Mouse (Mus musculus): Measurements from ENCODE around the gene Gtdc1. TPM values are rescaled to one million over a fixed set of nuclear protein-coding genes. Genes with fewer than 3 reads are reported as not detected.

The Gtdc1 gene
- polyA plus RNA-seq, 1 experiment from 2014 or later = 24.8 TPM

DNA sequence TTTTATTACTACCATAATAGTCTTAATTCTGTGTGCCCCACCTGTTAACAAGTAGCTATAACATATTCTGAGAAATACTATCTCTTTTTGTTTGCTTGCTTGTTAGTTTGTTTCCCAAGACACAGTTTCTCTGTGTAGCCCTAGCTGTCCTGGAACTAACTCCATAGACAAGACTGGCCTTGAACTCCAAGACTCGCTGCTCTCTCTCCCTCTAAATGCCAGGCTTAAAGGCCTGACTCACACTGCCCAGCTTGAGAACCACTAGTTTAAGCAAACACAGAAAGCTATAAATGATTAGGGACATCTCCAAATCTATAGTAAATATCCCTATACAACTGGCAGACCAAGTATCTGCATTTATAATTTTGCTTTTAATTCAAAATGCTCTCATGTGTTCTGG, 8.1 kb downstream of the Gtdc1 start:
- 74% methylated on average over 1 of the region's 1 CpGs for WGBS
- no peak overlapping the region for H3K4me2 ChIP-seq (ENCODE audit: low read length)
- H3K36me3 ChIP-seq (ENCODE audit: control insufficient read depth, insufficient read depth, low read length) = no peaks in the 10 kb centered on the region
- ATAC-seq (ENCODE audit: low FRiP score, low TSS enrichment) (no peak), DNase-seq (no peak)
- no peak overlapping the region for H3K27ac ChIP-seq (replicated peaks; ENCODE audit: low read depth, low read length)
- no peaks in the 10 kb centered on the region for H3K9me3 ChIP-seq (ENCODE audit: control insufficient read depth, low read length)
- H3K4me1 ChIP-seq (ENCODE audit: control insufficient read depth, insufficient read depth, low read length) = no peaks in the 10 kb centered on the region
- H3K9ac ChIP-seq (replicated peaks; ENCODE audit: low read length) = no peak overlapping the region
- no peaks in the 10 kb centered on the region for H3K27me3 ChIP-seq (ENCODE audit: control insufficient read depth, insufficient read depth, low read length)
- H3K4me3 ChIP-seq (replicated peaks; ENCODE audit: low read depth, low read length) = no peak overlapping the region

DNA sequence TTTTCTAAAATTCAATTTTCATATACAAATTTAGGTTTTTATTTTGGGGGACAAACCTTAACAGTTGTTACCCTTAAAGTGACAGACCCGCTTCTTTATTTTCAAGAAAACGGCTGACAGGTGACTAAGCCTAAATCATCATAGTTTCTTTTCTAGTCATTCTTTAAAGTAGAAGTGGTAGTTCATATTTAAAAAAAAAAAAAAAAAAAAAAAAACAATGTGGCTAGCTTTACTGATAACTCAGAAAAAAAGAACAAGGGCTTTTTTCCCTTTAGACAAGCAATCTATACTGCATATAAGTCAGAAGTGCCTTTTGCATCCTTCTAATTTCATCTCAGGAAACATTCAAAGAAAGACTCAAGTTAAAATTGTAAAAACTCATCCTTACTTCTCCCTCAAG, 8.7 kb downstream of the Gtdc1 start:
- H3K4me1 ChIP-seq (ENCODE audit: control insufficient read depth, insufficient read depth, low read length) = no peaks in the 10 kb centered on the region
- H3K4me3 ChIP-seq (replicated peaks; ENCODE audit: low read depth, low read length) = no peak overlapping the region
- no peaks in the 10 kb centered on the region for H3K27me3 ChIP-seq (ENCODE audit: control insufficient read depth, insufficient read depth, low read length)
- no peak overlapping the region for H3K4me2 ChIP-seq (ENCODE audit: low read length)
- no peak overlapping the region for H3K27ac ChIP-seq (replicated peaks; ENCODE audit: low read depth, low read length)
- no peak overlapping the region for H3K9ac ChIP-seq (replicated peaks; ENCODE audit: low read length)
- no peak for DNase-seq
- H3K9me3 ChIP-seq (ENCODE audit: control insufficient read depth, low read length) = no peaks in the 10 kb centered on the region
- ATAC-seq (ENCODE audit: low FRiP score, low TSS enrichment) = no peak
- WGBS = 97% methylated on average over 2 of the region's 2 CpGs
- H3K36me3 ChIP-seq (ENCODE audit: control insufficient read depth, insufficient read depth, low read length) = no peaks in the 10 kb centered on the region

DNA sequence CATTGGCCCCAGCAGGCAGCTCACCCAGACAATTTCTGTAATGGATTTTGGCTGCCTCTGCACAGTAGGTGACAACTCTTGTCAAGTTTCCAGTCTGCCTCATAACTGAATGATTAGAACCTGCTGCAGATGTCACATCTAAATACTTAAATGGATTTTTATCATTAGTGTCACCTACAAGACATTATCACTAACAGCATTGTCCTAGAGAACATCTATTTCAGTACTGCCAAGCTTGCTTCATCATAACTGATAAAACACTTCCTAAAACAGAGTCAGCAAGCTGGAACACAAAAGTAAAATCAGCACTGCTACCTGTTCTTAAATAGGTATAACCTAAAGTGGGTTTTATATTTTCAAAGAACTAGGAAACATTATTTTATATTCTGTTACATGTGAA, 11.2 kb downstream of the Gtdc1 start:
- Histone ChIP-seq H3K27ac (replicated peaks; ENCODE audit: low read depth, low read length) (no peak overlapping the region), H3K9me3 (ENCODE audit: control insufficient read depth, low read length) (no peaks in the 10 kb centered on the region), H3K36me3 (ENCODE audit: control insufficient read depth, insufficient read depth, low read length) (no peaks in the 10 kb centered on the region), H3K9ac (replicated peaks; ENCODE audit: low read length) (no peak overlapping the region), H3K4me2 (ENCODE audit: low read length) (no peak overlapping the region), H3K4me3 (replicated peaks; ENCODE audit: low read depth, low read length) (no peak overlapping the region), H3K4me1 (ENCODE audit: control insufficient read depth, insufficient read depth, low read length) (no peaks in the 10 kb centered on the region), H3K27me3 (ENCODE audit: control insufficient read depth, insufficient read depth, low read length) (no peaks in the 10 kb centered on the region)
- no peak for ATAC-seq (ENCODE audit: low FRiP score, low TSS enrichment)
- DNase-seq = no peak

DNA sequence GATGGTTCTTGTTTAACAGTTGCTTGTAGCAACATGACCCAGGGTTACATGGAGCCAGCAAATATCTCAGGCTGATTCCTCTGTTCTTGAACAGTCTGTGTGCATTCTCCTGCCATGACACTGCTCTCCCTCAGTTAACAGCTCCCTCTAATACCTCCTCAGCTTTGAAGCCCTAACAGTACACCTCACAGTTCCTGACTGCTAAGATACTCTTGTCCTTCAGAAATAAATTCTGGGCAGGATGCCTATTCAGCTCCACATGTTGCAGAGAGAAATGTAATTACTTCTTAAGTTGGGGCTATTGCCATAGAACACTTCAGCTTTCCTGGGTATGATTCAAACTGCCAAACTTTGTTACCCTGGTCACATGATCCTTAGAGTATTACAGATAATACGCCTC, 29.7 kb downstream of the Gtdc1 start:
- no peak for DNase-seq
- no peak overlapping the region for H3K27ac ChIP-seq (replicated peaks; ENCODE audit: low read depth, low read length)
- no peak overlapping the region for H3K4me3 ChIP-seq (replicated peaks; ENCODE audit: low read depth, low read length)
- no peaks in the 10 kb centered on the region for H3K4me1 ChIP-seq (ENCODE audit: control insufficient read depth, insufficient read depth, low read length)
- H3K4me2 ChIP-seq (ENCODE audit: low read length) = no peak overlapping the region
- H3K27me3 ChIP-seq (ENCODE audit: control insufficient read depth, insufficient read depth, low read length) = no peaks in the 10 kb centered on the region
- no peak overlapping the region for H3K9ac ChIP-seq (replicated peaks; ENCODE audit: low read length)
- no peaks in the 10 kb centered on the region for H3K9me3 ChIP-seq (ENCODE audit: control insufficient read depth, low read length)
- WGBS = 98% methylated on average over 1 of the region's 1 CpGs
- no peak for ATAC-seq (ENCODE audit: low FRiP score, low TSS enrichment)
- no peaks in the 10 kb centered on the region for H3K36me3 ChIP-seq (ENCODE audit: control insufficient read depth, insufficient read depth, low read length)

DNA sequence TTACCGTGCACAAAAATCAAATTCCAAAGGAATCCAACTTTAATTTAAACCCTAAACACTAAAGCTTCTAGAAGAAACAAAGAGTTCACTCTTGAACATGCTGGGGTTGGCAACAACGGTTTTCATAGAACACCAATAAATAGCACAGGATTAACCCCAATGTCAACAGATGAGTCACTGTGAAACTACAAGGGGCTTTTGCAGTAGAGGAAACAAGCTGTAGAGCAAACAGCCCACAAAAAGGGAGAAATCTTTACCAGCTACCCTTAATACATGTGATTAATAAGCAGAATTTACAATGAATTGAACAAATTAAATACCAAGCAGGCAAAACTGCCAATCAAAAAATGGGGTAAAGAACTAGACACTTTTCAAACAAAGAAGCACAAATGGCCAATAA, 53.7 kb downstream of the Gtdc1 start:
- no peaks in the 10 kb centered on the region for H3K27me3 ChIP-seq (ENCODE audit: control insufficient read depth, insufficient read depth, low read length)
- ATAC-seq (ENCODE audit: low FRiP score, low TSS enrichment) = no peak

DNA sequence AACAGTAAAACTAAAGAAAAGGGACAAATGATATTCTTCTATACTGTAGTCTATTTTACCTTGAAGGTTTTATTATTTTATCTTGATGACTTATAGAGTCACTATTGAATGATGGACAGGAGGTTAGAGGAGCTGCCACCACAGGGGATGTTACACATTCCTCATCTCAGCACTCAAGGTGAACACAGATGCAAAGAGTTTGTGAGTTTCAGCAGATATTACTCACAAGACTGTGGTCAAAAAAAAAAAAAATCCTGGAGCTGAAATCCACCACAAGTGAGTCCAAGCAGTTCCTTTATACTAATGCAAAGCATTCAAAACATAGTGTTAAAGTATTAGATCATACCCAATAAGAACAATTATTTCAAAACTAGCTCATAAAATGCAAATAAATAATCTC, 62.7 kb downstream of the Gtdc1 start:
- Histone ChIP-seq H3K4me1 (ENCODE audit: control insufficient read depth, insufficient read depth, low read length) (no peaks in the 10 kb centered on the region), H3K9ac (replicated peaks; ENCODE audit: low read length) (no peak overlapping the region), H3K27me3 (ENCODE audit: control insufficient read depth, insufficient read depth, low read length) (no peaks in the 10 kb centered on the region), H3K4me3 (replicated peaks; ENCODE audit: low read depth, low read length) (no peak overlapping the region), H3K9me3 (ENCODE audit: control insufficient read depth, low read length) (no peaks in the 10 kb centered on the region), H3K4me2 (ENCODE audit: low read length) (no peak overlapping the region), H3K36me3 (ENCODE audit: control insufficient read depth, insufficient read depth, low read length) (no peaks in the 10 kb centered on the region), H3K27ac (replicated peaks; ENCODE audit: low read depth, low read length) (no peak overlapping the region)
- DNase-seq (no peak), ATAC-seq (ENCODE audit: low FRiP score, low TSS enrichment) (no peak)

More for the DNA sequence above, 53.7 kb downstream of the Gtdc1 start:
- no peak overlapping the region for H3K4me2 ChIP-seq (ENCODE audit: low read length)
- no peaks in the 10 kb centered on the region for H3K36me3 ChIP-seq (ENCODE audit: control insufficient read depth, insufficient read depth, low read length)
- H3K27ac ChIP-seq (replicated peaks; ENCODE audit: low read depth, low read length) = no peak overlapping the region
- H3K9me3 ChIP-seq (ENCODE audit: control insufficient read depth, low read length) = no peaks in the 10 kb centered on the region
- no peaks in the 10 kb centered on the region for H3K4me1 ChIP-seq (ENCODE audit: control insufficient read depth, insufficient read depth, low read length)
- H3K4me3 ChIP-seq (replicated peaks; ENCODE audit: low read depth, low read length) = no peak overlapping the region
- H3K9ac ChIP-seq (replicated peaks; ENCODE audit: low read length) = no peak overlapping the region
- no peak for DNase-seq
- WGBS = 69% methylated on average over 2 of the region's 2 CpGs

DNA sequence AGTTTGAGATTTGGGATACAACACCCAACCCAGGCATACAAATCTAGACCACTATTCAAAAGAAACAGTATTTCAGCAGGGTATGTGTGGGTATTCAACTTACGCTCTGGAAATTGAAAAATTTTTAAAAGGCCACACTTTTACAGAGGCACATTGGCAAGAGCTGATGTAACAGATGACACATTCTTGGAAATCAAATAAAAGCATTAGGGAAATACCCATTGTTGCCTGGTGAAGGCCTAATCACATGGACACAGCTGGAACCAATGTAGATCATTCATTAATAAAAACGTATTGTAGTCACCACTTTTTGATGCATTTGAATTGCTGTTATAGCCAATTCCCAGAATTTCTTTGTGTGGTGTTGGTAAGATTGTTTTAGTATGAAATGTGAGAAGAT, 73.0 kb downstream of the Gtdc1 start:
- Histone ChIP-seq H3K4me1 (ENCODE audit: control insufficient read depth, insufficient read depth, low read length) (no peaks in the 10 kb centered on the region), H3K4me2 (ENCODE audit: low read length) (no peak overlapping the region), H3K9me3 (ENCODE audit: control insufficient read depth, low read length) (peaks cover 8% of the 10 kb centered on the region), H3K9ac (replicated peaks; ENCODE audit: low read length) (no peak overlapping the region), H3K36me3 (ENCODE audit: control insufficient read depth, insufficient read depth, low read length) (no peaks in the 10 kb centered on the region), H3K27me3 (ENCODE audit: control insufficient read depth, insufficient read depth, low read length) (no peaks in the 10 kb centered on the region), H3K4me3 (replicated peaks; ENCODE audit: low read depth, low read length) (no peak overlapping the region), H3K27ac (replicated peaks; ENCODE audit: low read depth, low read length) (no peak overlapping the region)
- no peak for ATAC-seq (ENCODE audit: low FRiP score, low TSS enrichment)
- WGBS = 54% methylated on average over 2 of the region's 2 CpGs
- no peak for DNase-seq

DNA sequence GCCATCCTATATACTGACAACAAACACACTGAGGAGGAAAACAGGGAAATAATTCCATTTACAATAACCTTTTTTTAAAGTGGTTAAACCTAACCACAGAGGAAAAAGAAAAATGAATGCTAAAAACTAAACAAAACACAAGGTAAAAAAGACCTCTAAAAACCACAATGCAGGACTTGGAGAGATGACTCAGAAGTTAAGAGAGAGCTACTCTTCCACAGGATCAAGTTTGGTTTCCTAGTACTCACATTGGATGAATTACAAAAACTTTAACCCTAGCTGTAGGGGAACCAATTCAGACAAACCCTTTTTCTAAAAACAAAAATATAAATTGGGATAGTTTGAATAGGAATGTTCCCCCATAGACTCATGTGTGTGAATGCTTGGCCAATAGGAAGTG, 77.8 kb downstream of the Gtdc1 start:
- no peak for ATAC-seq (ENCODE audit: low FRiP score, low TSS enrichment)

DNA sequence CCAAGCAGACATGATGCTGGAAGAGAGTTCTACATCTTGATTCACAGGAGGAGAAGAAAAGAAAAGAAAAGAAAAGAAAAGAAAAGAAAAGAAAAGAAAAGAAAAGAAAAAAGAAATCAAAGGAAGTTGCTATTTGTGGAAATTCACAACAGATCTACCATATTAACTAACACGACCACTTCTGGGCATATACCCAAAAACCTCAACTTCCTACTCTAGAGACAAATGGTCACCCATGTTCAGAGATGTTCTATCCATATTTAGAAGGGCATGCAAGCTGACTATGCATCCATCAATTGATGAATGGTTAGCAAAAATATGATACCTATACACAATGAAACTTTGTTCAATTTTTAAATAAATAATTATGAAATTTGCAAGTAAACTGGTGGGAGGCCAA, 79.3 kb downstream of the Gtdc1 start:
- H3K4me3 ChIP-seq (replicated peaks; ENCODE audit: low read depth, low read length) = no peak overlapping the region
- DNase-seq = no peak
- ATAC-seq (ENCODE audit: low FRiP score, low TSS enrichment) = no peak
- no peak overlapping the region for H3K9ac ChIP-seq (replicated peaks; ENCODE audit: low read length)
- no peak overlapping the region for H3K27ac ChIP-seq (replicated peaks; ENCODE audit: low read depth, low read length)
- H3K36me3 ChIP-seq (ENCODE audit: control insufficient read depth, insufficient read depth, low read length) = no peaks in the 10 kb centered on the region
- WGBS = 79% methylated on average over 1 of the region's 1 CpGs
- no peaks in the 10 kb centered on the region for H3K4me1 ChIP-seq (ENCODE audit: control insufficient read depth, insufficient read depth, low read length)
- H3K4me2 ChIP-seq (ENCODE audit: low read length) = no peak overlapping the region
- H3K27me3 ChIP-seq (ENCODE audit: control insufficient read depth, insufficient read depth, low read length) = no peaks in the 10 kb centered on the region
- peaks cover 8% of the 10 kb centered on the region for H3K9me3 ChIP-seq (ENCODE audit: control insufficient read depth, low read length)

More for the DNA sequence above, 77.8 kb downstream of the Gtdc1 start:
- H3K27me3 ChIP-seq (ENCODE audit: control insufficient read depth, insufficient read depth, low read length) = no peaks in the 10 kb centered on the region
- H3K36me3 ChIP-seq (ENCODE audit: control insufficient read depth, insufficient read depth, low read length) = no peaks in the 10 kb centered on the region
- DNase-seq = no peak
- H3K9ac ChIP-seq (replicated peaks; ENCODE audit: low read length) = no peak overlapping the region
- H3K4me2 ChIP-seq (ENCODE audit: low read length) = no peak overlapping the region
- peaks cover 8% of the 10 kb centered on the region for H3K9me3 ChIP-seq (ENCODE audit: control insufficient read depth, low read length)
- H3K27ac ChIP-seq (replicated peaks; ENCODE audit: low read depth, low read length) = no peak overlapping the region
- H3K4me1 ChIP-seq (ENCODE audit: control insufficient read depth, insufficient read depth, low read length) = no peaks in the 10 kb centered on the region
- H3K4me3 ChIP-seq (replicated peaks; ENCODE audit: low read depth, low read length) = no peak overlapping the region

All from midbrain, embryonic 14.5 days (tissue).